Mouse (Mus musculus) duodenum, adult 2 months (tissue): ENCODE measurements around the gene Mea1. TPM values are rescaled to one million over a fixed set of nuclear protein-coding genes. Genes with fewer than 3 reads are reported as not detected.

Source experiments
- polyA plus RNA-seq: library from polyadenylated mRNA; depleted of rRNA; stranded (reverse); fragments of >200 nt; gene quantifications from 2 replicates; pipeline ENCODE4 v1.2.3, GENCODE M21; 2012; ENCODE audit warnings: low replicate concordance; rRNA removed

Mea1 gene
- polyA plus RNA-seq, result 45.3 and 69.5 TPM in 2 replicates

GRCm38 (mm10) chr17:46678416-46678815, at the start of gene Mea1:
Gene Mea1 (plus strand): TSS chr17:46678793.

DNA sequence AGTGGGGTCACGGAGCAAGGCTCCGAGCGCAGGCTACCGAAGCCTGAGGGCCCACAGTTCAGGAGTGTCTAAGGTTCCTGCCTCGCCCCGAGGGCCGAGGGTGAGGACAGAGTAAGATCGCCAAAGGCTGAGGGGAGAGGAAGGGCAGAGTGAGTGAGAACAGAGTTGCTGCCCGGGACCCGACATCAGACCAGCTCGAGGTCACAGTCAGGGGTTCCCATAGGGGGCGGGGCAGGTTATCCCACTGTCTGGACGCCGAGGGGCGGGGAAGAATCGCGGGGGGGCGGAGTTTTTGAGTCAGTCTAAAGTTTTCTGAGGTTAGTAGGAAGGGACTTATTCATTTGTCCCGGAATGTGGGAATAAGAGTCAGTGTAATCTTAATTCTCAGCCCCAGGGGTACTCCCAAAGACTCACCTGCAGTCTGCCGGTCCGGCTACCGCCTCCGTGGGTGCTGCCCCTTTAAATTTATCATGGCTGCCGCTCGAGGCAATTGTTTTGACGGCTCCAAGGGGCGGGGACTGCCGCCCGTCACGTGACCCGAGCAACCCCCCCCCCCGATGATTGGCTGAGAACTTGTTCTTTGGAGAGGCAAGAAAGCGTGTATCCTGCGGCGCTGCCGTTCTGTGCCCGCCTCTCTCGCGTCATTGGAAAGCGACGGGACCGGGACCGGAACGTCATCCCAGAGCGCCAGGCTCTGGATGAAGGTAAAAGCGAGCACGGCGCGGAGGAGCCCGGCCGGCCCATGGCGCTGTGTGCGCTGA, 32.9 kb upstream of the Mea1 start, which contains the start of the genes Klc4 and Mrpl2:
Klc4 (minus strand) TSS at position 462 of the 761 bp plus-strand sequence.
Mrpl2 (plus strand) TSS at position 669 of the 761 bp plus-strand sequence.

DNA sequence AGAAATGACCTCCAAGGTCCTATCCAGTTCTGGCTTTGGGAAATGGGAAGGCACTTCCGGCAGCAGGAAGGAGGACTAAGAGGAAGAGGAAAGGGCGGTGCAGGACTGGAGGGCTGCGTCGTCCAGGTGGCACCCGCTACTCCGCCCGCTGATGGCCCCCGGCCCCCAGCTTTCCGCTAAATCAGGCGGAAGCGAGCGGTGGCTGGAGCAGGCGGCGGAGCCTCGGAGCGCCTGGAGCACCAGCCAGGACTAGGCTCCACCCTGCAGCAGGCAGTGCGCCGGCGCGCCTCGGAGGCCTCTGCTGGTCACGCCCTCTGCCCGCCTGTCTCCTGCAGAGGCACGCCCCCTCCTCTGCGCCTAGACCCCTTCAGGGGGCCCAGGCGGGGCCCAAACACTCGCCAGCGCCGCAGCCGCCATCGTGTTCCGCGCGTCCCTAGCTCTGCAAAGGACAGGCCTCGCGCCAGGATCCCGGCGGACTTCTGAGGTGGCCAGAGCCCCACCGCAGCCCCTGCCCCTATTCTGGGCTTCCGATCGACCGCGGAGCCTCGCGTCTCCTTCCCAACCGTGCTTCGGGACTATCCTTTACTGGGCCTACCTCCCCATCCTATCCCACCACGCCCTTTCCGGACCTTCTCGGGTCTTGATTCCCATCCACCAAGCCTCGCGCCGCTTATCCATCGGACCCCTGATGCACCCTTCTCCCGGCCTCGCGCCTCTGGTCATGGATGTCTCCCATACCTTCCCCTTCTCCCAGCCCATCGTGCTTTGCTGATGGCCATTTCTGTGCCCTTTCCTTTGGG, 28.2 kb upstream of the Mea1 start, which contains the start of gene Cul7:
Cul7 (plus strand) TSS at position 106 of the 800 bp plus-strand sequence.

DNA sequence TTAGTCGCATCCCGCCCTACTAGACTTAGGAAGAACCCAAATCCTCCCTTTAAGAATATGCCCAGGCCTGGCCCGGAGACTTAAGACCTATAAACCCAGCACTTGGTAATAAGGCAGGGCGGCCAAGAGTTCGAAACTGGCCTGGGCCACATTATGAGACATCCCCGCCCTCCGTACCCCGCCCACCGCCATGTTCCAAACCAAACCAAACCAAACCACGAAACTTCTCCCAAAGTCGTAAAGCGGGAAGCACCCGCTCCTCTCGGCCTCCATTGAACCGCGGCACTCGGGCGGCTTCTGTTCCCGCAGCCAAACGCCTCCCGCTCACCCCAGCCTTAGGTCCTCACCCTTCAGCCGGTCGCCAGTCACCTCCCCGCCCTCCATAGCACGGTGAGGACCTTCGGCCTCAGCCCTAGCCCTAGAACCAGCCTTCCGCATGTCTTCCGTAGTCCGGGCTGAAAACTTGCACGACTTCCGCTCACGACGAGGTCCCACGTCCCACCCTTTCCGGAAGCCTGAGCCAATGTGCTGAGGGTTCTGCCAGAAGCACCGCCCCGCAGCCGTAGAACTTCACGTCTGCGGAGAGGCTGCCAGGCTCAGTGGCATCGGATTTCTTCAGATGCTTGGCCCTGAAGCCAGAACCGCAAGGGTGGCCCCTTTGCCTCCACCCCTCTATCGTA, 4.6 kb upstream of the Mea1 start, which contains the start of gene Rrp36:
Rrp36 (minus strand) TSS at position 503 of the 680 bp plus-strand sequence.

GRCm38 (mm10) chr17:46680760-46681373, 2.3 kb downstream of the Mea1 start, which contains the start of gene Klhdc3:
Gene Klhdc3 (minus strand): TSS chr17:46680914.

GRCm38 (mm10) chr17:46704887-46705835, 26.6 kb downstream of the Mea1 start, which contains the start of gene Ppp2r5d:
Gene Ppp2r5d (minus strand): TSS chr17:46705111.

DNA sequence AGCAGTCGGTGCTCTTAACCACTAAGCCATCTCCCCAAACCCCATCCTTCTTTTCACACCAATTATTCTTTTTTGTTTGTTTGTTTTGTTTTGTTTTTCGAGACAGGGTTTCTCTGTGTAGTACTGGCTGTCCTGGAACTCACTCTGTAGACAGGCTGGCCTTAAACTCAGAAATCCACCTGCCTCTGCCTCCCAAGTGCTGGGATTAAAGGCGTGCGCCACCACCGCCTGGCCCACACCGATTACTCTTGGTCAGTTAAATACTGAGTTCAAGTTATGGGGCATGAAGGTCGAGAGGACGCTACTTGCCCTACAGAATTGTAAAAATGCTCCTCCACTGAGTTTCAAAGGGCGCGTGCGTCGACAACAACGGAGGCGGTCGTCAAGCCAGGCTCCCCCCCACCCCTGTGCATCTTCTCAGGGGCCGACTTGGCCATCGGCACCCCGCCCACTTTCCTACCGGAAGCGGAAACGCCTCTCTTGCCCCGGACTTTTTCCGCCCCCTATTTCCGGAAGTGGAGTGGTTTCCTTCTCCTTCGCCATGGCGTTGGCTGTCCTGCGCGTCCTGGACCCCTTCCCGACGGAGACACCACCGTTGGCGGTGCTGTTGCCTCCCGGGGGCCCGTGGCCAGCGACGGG, 32.5 kb downstream of the Mea1 start, which contains the start of gene Pex6:
Pex6 (plus strand) TSS at position 505 of the 639 bp plus-strand sequence.

GRCm38 (mm10) chr17:46728904-46729318, 50.3 kb downstream of the Mea1 start, which contains the start of gene Gnmt:
Gene Gnmt (minus strand): TSS chr17:46729168.

Other genes with a start within 250 kb of the Mea1 start
- 0.50 and 0.51 TPM in 2 replicates for gene Crip3, start 249.9 kb upstream of the Mea1 start, polyA plus RNA-seq
- gene Slc22a7, start 240.3 kb upstream of the Mea1 start, polyA plus RNA-seq, result not detected in 2 replicates
- 0.14 and 0.37 TPM in 2 replicates for gene Ttbk1, start 191.1 kb upstream of the Mea1 start, polyA plus RNA-seq
- gene Dnph1, start 182.1 kb upstream of the Mea1 start, polyA plus RNA-seq, result 2.9 and 3.5 TPM in 2 replicates
- gene Cul9, start 132.4 kb upstream of the Mea1 start, polyA plus RNA-seq, result 5.4 and 7.1 TPM in 2 replicates
- 147 and 180 TPM in 2 replicates for gene Srf, start 122.6 kb upstream of the Mea1 start, polyA plus RNA-seq
- 4.7 and 6.5 TPM in 2 replicates for gene Ptk7, start 49.3 kb upstream of the Mea1 start, polyA plus RNA-seq
- gene Klc4, start 32.8 kb upstream of the Mea1 start, polyA plus RNA-seq, result 76.0 and 152 TPM in 2 replicates
- 101 and 186 TPM in 2 replicates for gene Mrpl2, start 32.6 kb upstream of the Mea1 start, polyA plus RNA-seq
- gene Cul7, start 28.5 kb upstream of the Mea1 start, polyA plus RNA-seq, result 9.8 and 12.0 TPM in 2 replicates
- gene Rrp36, start 4.4 kb upstream of the Mea1 start, polyA plus RNA-seq, result 28.4 and 38.6 TPM in 2 replicates
- 85.2 and 117 TPM in 2 replicates for gene Klhdc3, start 2.1 kb downstream of the Mea1 start, polyA plus RNA-seq
- gene Ppp2r5d, start 26.3 kb downstream of the Mea1 start, polyA plus RNA-seq, result 50.9 and 143 TPM in 2 replicates
- 59.8 and 104 TPM in 2 replicates for gene Pex6, start 32.7 kb downstream of the Mea1 start, polyA plus RNA-seq
- 0.51 and 3.8 TPM in 2 replicates for gene Gnmt, start 50.4 kb downstream of the Mea1 start, polyA plus RNA-seq
- 26.8 and 30.1 TPM in 2 replicates for gene Cnpy3, start 73.4 kb downstream of the Mea1 start, polyA plus RNA-seq
- gene Ptcra, start 84.9 kb downstream of the Mea1 start, polyA plus RNA-seq, result not detected in 2 replicates
- 151 and 166 TPM in 2 replicates for gene 2310039H08Rik, start 93.8 kb downstream of the Mea1 start, polyA plus RNA-seq
- 7.7 and 7.9 TPM in 2 replicates for gene Rpl7l1, start 103.9 kb downstream of the Mea1 start, polyA plus RNA-seq
- 4.0 and 5.0 TPM in 2 replicates for gene Bicral, start 179.7 kb downstream of the Mea1 start, polyA plus RNA-seq
- 10.4 and 21.4 TPM in 2 replicates for gene Tbcc, start 211.9 kb downstream of the Mea1 start, polyA plus RNA-seq
- gene Prph2, start 231.7 kb downstream of the Mea1 start, polyA plus RNA-seq, result not detected in 2 replicates